Mouse (Mus musculus): ENCODE measurements around the gene Rarres2.
A peak's percentile ranks its signal among the peaks of the same experiment; 100 is the strongest.

Rarres2 gene

DNA sequence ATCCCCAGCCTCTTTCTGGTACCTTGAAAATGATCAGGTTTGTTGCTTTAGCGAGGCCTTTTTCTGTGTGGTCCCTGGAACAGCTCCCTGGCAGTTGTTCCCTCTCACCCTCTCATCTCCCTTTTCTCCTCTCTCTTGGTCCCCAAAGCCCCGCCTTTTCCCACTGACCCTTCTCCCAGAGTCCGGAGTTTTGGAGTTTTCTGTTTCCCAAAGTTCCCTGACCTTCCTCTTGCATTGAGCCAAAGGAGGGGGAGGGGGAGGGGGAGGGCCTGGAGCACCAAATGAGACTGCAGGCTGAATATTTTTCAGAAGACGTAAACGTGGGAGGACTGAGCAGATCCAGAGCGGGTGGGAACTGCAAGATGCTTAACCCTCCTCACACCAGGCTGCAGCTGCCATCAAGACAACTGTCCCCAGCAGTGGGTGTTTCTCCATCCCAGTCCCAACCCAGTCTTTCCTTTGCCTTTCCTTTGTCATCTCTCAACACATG is at the start of gene Rarres2:
Rarres2 (minus strand) TSS at position 218 of the 490 bp plus-strand sequence.
- DNase-seq (ENCODE audit: low read depth, low spot score): no peak

DNA sequence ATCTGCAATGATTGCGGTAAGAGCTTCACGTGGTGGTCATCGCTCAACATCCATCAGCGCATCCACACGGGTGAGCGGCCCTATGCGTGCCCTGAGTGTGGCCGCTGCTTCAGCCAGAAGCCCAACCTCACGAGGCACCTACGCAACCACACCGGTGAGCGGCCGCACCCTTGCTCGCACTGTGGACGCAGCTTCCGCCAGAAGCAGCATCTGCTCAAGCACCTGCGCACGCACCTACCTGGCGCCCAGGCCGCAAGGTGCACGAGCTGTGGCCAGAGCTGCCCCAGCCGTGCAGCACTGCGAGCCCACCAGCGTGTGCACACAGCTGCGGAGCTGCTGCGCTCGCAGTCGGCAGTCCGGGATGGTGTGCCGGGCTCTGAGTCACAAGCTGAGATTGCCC is 47.4 kb upstream of the Rarres2 start:
- no peak for DNase-seq (ENCODE audit: low read depth, low spot score)

DNA sequence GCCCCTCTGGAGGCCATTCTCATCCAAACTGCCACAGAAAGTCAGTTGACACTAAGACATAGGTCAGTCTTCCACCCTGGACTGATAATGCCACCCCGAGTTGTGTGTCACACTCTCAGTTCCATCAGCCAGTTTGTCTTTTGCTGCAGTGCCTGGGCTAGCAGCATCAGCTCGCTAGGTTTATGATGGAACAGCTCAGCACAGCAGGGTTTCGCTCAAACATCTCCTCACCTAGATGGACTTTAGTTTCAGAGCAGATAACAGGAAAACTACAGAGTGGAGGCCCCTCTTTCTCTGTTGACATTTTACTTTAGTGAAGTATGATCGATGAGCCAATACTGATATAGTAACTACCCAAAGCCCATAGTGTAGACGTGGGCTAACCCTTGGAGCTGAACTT is 42.2 kb upstream of the Rarres2 start:
- no peak for DNase-seq (ENCODE audit: low read depth, low spot score)

DNA sequence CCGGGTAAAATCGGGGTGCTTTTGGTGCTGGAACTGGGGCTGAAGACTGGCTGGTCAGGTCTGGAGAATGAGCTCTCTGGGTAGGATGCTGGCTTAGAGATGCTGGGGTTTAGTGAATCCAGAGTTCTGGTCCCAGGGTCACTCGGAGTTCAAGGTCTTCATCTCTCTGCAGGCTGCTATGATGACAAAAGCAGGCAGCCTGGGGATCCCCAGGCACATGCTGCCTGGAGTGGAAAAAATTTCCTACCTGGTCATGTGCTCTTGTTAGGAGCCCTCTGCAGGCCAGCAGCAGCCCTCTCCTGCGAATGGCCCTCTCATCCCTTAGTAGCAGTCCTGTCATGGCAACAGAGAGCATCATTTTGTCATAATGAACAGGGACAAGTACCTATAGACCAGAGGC is 40.9 kb upstream of the Rarres2 start:
- no peak for DNase-seq (ENCODE audit: low read depth, low spot score)

DNA sequence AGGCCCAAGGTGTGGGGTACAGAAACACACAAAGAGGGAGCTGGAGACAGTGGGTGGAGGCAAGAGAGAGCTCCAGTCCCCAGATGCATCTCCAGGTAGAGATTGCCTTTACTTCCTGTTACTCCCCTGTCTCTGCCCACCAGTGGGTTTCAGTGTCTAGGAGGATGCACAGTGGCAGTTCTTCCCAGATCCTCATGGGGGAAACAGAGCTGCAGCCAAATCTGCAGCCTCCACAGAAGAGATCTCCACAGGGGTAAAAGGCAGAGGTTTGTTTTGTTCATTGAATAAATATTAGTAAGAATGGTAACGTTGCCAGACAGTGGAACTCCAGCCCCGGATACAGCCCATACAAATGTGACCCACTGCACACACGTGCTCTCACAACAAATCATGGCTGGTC is 38.1 kb upstream of the Rarres2 start:
- no peak for DNase-seq (ENCODE audit: low read depth, low spot score)

DNA sequence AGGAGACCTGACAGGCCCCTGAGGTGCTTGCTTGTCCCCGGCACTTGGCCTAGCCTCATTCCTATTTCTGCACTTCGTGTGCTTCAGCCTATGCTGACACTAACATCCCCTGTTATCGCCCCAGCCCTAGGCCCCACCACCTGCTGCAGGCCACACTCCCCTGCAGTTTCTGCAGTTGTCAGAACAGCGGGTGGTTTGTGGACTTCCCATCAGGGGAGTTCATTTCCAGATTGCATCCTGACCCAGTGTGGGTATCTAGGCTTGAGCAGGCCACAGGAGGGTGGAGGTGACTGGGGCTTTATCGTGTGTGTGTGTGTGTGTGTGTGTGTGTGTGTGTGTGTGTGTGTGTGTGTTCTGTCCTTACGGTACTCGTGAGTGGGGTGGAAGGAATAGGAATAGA is 36.9 kb upstream of the Rarres2 start:
- no peak for DNase-seq (ENCODE audit: low read depth, low spot score)

DNA sequence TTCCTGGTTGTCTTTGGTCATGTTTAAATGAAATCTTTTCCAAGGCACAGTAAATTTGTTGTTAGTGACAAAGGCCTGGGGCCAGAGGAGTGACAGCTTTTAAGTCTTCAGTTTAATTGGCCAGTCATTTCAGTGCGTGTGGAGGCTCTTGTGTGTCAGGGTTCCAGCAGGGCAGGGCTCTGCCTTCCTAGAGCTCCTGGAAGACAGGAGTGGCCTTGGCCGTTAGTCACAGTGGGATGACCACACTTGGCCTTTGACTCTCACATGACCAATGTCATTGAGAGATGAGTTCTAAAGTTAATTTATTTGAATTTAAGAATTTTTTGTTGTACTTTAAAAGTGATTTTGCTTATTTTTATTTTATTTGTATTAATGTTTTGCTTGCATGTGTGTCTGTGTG is 35.5 kb upstream of the Rarres2 start:
- DNase-seq (ENCODE audit: low read depth, low spot score): no peak

DNA sequence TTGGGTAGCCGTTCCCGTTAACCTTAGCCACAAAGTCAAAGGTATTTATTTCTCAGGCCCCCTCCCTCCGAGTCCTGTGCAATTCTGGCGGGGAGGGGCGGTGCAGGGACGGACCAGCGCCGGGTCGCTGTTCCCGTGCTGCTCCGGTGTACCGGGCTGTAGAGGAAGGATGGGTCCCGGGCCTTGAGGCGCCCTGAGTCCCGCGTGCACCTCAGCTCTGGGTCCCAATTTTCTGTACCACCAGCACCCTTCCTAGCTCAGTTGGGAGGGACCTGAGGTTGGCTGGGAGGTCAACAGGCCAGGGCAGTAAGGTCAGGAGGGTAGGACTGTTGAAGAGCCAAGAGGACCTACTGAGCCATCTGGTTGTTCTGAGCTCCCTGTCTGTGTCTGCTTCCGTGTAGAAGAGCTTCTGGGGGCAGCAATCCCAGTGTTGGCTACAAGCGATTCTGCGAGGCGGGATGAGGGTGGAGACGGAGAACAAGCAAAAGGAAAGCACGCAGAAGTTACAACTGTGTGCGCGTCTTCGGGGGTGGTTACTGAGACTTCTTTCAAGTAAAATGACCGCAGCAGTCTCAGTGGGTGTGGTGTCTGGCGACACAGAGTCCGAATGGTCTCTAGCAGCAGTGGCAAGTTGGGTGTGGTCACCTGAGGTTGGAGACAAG is 29.6 kb upstream of the Rarres2 start:
- DNase-seq (ENCODE audit: low read depth, low spot score): no peak

DNA sequence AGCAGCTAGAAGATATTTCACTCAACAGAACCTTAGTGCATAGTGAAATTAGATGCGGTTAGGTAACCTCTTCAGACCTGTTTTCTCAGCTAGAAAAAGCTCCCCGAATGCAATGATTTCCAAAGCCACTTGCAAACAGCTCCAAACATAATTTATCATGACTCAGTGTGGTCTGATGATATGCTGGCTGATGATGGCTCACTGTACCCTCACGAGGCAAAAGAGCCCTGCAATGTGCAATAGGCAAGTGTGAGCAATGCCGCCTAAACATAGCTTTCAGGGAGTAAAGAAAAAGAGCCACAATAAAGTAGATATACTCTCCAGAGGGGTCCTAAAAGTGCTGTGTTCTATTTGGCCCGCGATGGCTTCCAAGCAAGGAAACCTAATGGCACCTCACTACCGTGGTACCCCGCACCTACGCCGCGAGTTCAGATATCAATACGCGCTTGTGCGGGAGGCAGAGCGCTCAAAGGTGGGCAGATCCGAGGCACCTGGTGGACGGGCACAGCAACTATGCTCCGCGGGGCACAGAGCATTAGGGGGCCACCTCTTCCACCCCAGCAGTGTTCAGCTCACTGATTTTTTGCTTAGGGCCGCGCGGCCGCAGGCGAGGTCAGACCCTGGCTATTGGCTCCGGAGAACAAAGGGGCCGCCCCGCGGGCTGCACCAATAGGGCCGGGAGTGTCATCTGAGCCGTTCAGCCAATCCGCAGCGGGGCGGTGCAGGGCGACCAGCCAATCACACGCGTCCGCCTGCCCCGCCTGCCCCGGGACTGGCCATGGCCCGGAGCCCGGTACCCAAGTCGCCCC is 28.9 kb upstream of the Rarres2 start, which contains the start of gene Zfp775:
Zfp775 (plus strand) TSS at position 793 of the 809 bp plus-strand sequence.
- peak; percentile 84 for DNase-seq (ENCODE audit: low read depth, low spot score)

DNA sequence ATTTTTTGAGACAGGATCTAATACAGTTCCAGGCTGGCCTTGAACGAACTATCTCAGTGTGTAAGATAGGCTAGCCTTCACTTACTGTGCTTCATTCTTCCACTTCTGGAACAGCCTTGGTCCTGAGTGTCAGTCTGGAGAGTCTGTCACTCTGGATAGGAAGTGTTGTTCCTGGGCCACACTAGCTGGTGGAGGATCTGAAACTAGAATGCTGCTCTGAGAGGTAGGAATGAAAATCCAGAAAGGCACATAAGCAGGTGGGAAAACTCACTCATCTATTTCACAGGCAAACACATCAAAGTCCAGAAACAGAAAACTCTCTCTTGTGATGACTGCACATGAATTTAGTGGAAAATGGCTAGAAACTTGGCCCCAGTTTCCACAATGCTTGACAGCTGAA is 28.0 kb upstream of the Rarres2 start:
- no peak for DNase-seq (ENCODE audit: low read depth, low spot score)

DNA sequence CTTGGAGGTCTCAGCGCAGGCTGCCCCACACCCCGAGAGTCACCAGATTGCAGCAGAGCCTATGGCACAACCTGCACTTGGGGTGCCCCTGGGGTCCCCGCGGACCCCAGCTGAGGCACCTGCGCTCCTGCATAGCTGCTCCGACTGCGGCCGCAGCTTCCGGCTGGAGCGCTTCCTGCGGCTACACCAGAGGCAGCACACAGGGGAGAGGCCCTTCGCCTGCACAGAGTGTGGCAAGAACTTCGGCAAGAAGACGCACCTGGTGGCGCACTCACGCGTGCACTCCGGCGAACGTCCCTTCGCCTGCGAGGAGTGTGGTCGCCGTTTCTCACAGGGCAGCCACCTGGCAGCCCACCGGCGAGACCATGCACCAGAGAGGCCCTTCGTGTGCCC is 24.6 kb upstream of the Rarres2 start:
- DNase-seq (ENCODE audit: low read depth, low spot score): no peak

DNA sequence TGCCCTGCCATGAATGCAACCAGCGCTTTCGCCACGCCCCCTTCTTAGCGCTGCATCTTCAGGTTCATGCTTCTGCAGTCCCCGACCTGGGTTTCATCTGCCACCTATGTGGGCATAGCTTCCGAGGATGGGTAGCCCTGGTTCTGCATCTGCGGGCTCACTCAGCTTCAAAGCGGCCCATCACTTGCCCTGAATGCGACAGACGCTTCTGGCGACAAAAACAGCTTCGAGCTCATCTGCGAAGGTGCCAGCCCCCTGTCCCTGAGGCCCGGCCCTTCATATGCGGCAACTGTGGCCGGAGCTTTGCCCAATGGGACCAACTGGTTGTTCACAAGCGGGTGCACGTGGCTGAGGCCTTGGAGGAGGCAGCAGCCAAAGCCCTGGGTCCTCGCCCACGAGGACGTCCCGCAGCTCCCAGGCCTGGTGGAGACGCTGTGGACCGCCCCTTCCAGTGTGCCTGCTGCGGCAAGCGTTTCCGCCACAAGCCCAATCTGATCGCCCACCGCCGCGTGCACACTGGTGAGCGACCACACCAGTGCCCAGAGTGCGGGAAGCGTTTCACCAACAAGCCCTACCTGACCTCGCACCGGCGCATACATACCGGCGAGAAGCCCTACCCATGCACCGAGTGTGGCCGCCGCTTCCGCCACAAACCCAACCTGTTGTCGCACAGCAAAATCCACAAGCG is 24.1 kb upstream of the Rarres2 start:
- no peak for DNase-seq (ENCODE audit: low read depth, low spot score)

DNA sequence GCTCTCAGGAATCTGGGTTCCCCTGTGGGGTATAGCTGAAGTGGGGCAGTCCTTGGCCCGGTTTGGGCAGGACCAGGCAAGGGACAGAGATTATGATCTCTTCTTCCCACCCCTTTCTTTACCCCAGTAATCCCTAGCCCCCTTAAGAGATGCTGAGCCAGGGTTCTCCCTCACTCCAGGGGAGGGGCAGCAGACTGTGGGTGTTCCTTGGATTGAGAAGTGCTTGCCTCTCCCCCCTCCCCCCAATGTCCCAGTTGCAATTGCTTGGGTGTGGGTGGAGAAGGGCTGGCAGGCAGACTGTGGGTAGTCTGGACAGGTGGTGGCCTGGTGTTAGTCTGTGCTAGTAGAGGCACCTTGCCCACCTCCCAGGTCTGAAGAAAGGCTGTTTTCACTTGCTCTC is 22.7 kb upstream of the Rarres2 start:
- DNase-seq (ENCODE audit: low read depth, low spot score): no peak

DNA sequence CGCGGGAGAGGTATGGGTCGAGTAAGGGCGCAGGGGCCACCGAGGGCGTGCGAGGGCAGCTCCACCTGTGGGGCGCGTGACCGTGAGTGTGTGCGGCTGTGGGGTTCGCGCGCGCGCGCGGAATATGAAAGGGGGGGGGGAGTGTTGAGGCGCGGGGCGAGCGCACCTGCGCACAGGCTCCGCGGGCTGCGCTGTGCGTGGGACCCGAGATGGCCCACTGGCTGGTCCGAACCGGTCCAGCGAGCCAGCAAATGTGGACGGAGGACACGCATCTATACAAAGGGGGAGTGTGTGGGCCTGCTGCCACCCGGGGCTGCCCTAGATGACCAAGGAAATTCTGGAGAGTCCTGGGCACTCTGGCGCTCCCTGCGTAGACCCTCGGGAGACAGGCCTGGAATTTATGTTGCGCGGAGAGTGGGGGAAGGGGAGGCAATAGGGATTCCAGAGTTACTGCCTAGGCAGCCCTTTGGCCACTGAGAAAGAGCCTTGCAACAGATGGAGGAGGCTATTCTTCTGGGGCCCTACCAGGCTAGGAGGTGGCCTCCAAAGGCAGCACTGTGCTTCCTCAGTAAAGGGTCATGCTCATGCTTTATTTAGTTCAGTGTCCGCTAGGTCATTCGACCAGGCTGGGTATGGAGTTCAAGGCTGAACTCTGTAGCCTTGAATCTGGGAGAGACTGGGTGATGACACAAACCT is 21.6 kb upstream of the Rarres2 start:
- DNase-seq (ENCODE audit: low read depth, low spot score): peak; percentile 34

DNA sequence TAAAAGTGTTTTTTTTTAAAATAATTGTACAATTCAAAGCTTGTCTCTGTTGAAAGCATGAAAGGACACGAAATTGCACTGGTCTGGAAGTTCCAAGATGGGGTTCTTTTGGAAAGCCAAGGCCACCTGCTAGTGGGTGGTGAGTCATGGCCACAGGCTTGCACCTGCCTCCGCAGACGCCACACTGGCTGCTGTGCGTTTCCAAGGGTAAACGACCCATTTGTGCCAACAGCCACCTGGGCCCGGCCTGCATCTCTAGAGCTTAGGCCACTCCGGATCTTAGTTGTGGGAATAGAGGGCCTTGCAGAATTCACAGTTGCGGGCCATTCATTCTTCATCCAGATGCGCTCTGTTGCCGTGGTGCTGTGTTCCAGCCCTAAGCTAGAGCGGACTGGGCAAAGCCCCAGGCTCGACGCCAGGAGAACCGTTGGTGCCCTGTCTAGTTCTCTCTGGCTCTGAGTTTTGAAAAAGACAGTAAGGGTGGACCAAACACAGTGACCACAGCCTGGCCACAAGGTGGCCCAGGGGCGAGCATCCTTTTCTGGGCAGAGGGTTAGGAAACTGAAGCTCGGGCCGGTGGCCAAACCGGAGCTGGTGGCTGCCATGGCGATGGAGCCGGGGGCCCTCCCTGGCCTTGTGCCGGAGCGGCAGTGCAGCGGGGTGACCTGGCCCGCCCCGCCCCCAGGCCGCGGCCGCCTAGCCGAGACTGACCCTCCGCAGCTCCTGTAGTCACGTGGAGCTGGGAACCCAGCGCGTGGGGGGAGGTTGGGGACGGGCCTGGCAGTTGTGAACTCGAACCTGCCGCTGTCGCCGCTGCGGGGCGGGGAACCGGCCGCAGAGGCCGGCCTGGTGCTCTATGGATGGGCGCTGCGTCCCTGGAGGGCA is 20.8 kb upstream of the Rarres2 start, which contains the start of the genes Repin1 and Gm44965:
Repin1 (plus strand) TSS at position 726 of the 885 bp plus-strand sequence.
Gm44965 (plus strand) TSS at position 784 of the 885 bp plus-strand sequence.
- DNase-seq (ENCODE audit: low read depth, low spot score): peak; percentile 87

DNA sequence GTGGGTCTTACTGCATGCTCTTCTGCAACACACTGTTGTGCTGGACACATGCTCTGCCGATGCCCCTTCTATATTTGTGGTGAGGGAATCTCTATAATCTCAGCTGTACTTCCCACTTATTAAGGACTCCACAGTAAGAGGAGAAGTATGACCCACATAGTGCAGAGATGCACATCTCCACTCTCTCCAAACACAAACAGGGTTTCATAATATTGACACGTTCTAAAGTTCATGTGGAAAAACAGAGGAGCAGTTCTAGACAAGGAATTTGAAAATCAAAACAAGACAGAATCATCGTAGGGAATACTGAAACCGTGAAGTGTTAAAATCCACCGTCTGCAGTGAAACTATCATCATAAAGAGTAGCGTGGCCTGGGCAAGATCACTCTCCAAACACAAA is 19.3 kb upstream of the Rarres2 start:
- no peak for DNase-seq (ENCODE audit: low read depth, low spot score)

DNA sequence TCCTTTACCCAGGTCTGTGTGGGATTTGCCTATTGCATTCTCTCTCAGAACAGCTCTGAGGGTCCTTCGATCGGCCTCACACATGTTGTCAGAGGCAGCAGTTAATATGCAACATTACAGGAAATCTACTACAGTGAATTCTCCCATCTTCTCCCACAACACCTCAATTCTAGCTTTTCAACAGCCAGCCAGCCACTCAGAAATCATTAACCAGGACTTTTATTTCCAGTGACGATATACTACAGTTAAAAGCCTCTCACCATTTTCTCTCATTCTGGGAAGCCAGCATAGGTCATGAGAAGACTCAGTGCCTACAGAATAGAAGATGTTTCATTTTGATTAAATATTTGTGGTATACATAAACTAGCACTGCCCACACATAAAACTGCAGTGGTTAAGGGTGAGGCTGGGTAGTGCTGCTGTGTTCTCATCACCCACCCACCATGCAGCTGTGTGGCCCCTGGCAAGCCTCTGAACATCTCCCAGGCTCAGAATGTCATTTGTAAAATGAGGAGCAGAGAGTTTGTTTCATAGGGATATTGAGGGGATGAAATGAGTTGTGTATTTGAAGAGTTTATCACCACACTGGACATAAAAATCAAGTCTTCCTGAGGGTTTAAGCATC is 18.7 kb upstream of the Rarres2 start:
- DNase-seq (ENCODE audit: low read depth, low spot score): no peak

DNA sequence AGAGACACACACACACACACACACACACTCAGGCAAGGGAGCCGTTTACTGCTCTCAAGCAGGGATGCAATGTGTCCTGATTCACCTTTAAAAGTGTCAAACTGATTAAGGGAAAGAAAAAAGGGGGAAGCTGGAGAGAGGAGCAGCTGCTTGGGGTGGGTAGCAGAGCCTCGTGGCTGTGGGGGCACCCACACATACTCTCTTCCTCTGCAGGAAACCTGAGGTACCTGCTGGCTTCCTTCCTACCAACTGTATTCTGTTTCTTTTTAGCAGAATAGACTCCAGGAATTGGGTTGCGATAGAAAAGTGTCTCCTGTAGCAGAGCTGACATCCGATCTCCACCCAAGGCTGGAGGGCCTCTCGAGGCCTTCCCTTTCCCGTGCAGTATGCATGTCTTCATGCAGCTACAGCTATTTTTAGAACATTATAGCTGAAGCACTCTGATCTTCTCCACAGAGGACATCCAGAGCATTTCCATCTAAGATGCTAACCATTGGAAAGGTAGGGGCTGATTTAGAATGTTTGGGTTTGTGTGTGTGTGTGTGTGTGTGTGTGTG is 16.7 kb upstream of the Rarres2 start, which contains the start of gene Gm45021:
Gm45021 (plus strand) TSS at position 417 of the 557 bp plus-strand sequence.
- DNase-seq (ENCODE audit: low read depth, low spot score): no peak

DNA sequence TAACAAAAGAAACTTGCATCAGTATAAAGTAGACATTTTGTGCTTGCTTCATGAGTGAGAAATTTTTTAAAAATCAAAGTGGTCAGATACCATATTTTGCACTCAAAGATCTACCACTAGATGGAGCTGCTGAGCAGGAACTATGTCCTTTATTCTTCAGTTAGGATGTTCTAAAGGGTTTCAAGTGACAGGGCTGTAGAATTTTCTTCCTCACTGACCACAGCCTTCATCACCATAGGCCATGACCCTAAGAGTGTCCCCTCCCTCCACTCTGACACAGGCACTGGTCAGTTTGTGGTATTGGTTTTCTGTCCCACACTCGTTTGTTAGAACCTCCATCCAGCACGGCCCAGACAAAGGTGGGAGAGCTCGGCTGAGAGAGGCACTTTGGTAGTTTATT is 9.4 kb upstream of the Rarres2 start:
- peak; percentile 47 for DNase-seq (ENCODE audit: low read depth, low spot score)

DNA sequence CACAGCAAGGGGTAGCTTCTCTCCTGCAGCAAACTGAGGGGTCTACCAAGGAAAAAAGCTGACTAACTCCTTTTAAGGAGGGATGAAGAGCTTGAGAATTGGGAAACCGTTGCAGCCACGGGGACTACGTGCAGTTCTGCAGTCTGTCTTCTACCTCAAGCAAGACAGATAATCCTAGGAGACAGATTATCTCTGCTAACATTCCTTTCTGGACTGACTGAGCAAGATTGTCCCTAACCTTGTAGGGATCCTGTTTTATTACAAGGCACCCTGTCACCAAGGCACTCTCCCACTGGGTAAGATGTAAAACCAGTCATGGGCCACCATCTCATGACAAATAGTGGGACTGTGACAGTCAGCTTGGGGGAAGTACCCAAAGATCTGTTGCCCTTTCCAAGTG is 8.7 kb upstream of the Rarres2 start:
- no peak for DNase-seq (ENCODE audit: low read depth, low spot score)
